Comparison of ENCODE assay signal across 9 mouse cellular contexts in genomic region chr9:103007699-103008078, GRCm38 (mm10). TPM values are rescaled to one million over a fixed set of nuclear protein-coding genes. Genes with fewer than 3 reads are reported as not detected.
DNase-seq lines count a peak whose midpoint lies in the region; ATAC-seq and TF ChIP-seq lines count a peak whose summit lies in the region.
"Had no signal": no experiment of that assay in that cellular context is flagged by ENCODE, and none has a peak within 500 bp of the region (broad histone marks: within the 10 kb centered on the region; RNA-seq: fewer than 3 reads in every experiment).

No protein-coding gene starts in this region.

- no peaks in the 10 kb centered on the region for H3K36me3 ChIP-seq in neural tube, embryonic 11.5 days (ENCODE audit: control insufficient read depth, insufficient read depth, low read length)
- no peaks in the 10 kb centered on the region for H3K36me3 ChIP-seq in embryonic facial prominence, embryonic 13.5 days
- H3K36me3 ChIP-seq in heart, embryonic 15.5 days = no peaks in the 10 kb centered on the region
- H3K36me3 ChIP-seq in kidney, postnatal 0 days (ENCODE audit: insufficient read depth, low read length) = no peaks in the 10 kb centered on the region

- 3% methylated on average over 15 of the region's 15 CpGs for WGBS in neural tube, embryonic 11.5 days
- WGBS in embryonic facial prominence, embryonic 13.5 days = 3% methylated on average over 15 of the region's 15 CpGs
- 1% methylated on average over 15 of the region's 15 CpGs for WGBS in heart, embryonic 15.5 days
- WGBS in kidney, postnatal 0 days = under 1% methylated on average over 15 of the region's 15 CpGs

- ATAC-seq in neural tube, embryonic 11.5 days (ENCODE audit: insufficient read depth, low FRiP score, low TSS enrichment) = peak; percentile 48; the same call in 1 of the 2 replicates
- 0 out of 2 replicates have a peak, but pooled peaks have one; percentile 56 for ATAC-seq in embryonic facial prominence, embryonic 13.5 days (ENCODE audit: insufficient number of reproducible peaks, insufficient read depth, low FRiP score, low TSS enrichment, low read depth)
- ATAC-seq in heart, embryonic 15.5 days (replicated peaks; ENCODE audit: insufficient number of reproducible peaks, insufficient read depth, low FRiP score, low read depth) = peak; percentile 91
- ATAC-seq in kidney, postnatal 0 days (replicated peaks; ENCODE audit: low FRiP score, low read depth) = peak; percentile 91

- peak overlapping the region; percentile 78 for H3K4me2 ChIP-seq in neural tube, embryonic 11.5 days (ENCODE audit: low read depth)
- H3K4me2 ChIP-seq in embryonic facial prominence, embryonic 13.5 days = peak overlapping the region; percentile 98
- H3K4me2 ChIP-seq in heart, embryonic 15.5 days = peak overlapping the region; percentile 97
- H3K4me2 ChIP-seq in kidney, postnatal 0 days (ENCODE audit: low read length) = peak overlapping the region; percentile 91

- peak overlapping the region; percentile 39 for H3K4me3 ChIP-seq in neural tube, embryonic 11.5 days (ENCODE audit: low read depth, low read length)
- H3K4me3 ChIP-seq in embryonic facial prominence, embryonic 13.5 days = peak overlapping the region; percentile 51
- peak overlapping the region; percentile 49 for H3K4me3 ChIP-seq in heart, embryonic 15.5 days
- peak overlapping the region; percentile 44 for H3K4me3 ChIP-seq in kidney, postnatal 0 days (replicated peaks; ENCODE audit: low read depth, low read length)

- peak overlapping the region; percentile 47 for H3K9ac ChIP-seq in neural tube, embryonic 11.5 days (ENCODE audit: low read length)
- peak overlapping the region; percentile 74 for H3K9ac ChIP-seq in embryonic facial prominence, embryonic 13.5 days
- peak overlapping the region; percentile 46 for H3K9ac ChIP-seq in heart, embryonic 15.5 days
- peak overlapping the region; percentile 67 for H3K9ac ChIP-seq in kidney, postnatal 0 days (ENCODE audit: low read depth, low read length)

- no peak for TF ChIP-seq CTCF in kidney, postnatal 0 days (IDR thresholded peaks at IDR 0.05; ENCODE audit: low read depth)

- H3K4me1 ChIP-seq in neural tube, embryonic 11.5 days (ENCODE audit: control insufficient read depth, insufficient read depth, low read length) = peaks cover 8% of the 10 kb centered on the region; the same call in 1 of the 2 replicates
- H3K4me1 ChIP-seq in embryonic facial prominence, embryonic 13.5 days = peaks cover 33% of the 10 kb centered on the region
- H3K4me1 ChIP-seq in heart, embryonic 15.5 days (replicated peaks) = peaks cover 31% of the 10 kb centered on the region
- H3K4me1 ChIP-seq in kidney, postnatal 0 days (replicated peaks; ENCODE audit: insufficient read depth, low read length) = peaks cover 15% of the 10 kb centered on the region

- no peaks in the 10 kb centered on the region for H3K9me3 ChIP-seq in neural tube, embryonic 11.5 days (ENCODE audit: control insufficient read depth, low read length)
- H3K9me3 ChIP-seq in embryonic facial prominence, embryonic 13.5 days = no peaks in the 10 kb centered on the region
- no peaks in the 10 kb centered on the region for H3K9me3 ChIP-seq in heart, embryonic 15.5 days (replicated peaks)
- H3K9me3 ChIP-seq in kidney, postnatal 0 days (replicated peaks; ENCODE audit: low read length) = no peaks in the 10 kb centered on the region

- peak; percentile 43 for DNase-seq in neural tube, embryonic 11.5 days (ENCODE audit: low spot score)
- DNase-seq in neural tube, embryonic 10.5 days (ENCODE audit: extremely low spot score, low spot score) = no peak
- peak; percentile 82 for DNase-seq in kidney, postnatal 0 days (ENCODE audit: low spot score)
- peak; percentile 91 for DNase-seq in lung, postnatal 10 days
- DNase-seq in testis, postnatal 14 days (ENCODE audit: low spot score) = peak; percentile 27
- no peak for DNase-seq in layer of hippocampus, adult 18-20 months (ENCODE audit: low spot score in 2 of 2)

- no peak overlapping the region for H3K27ac ChIP-seq in neural tube, embryonic 11.5 days (ENCODE audit: low read depth, low read length)
- peak overlapping the region; percentile 44; the same call in 1 of the 2 replicates for H3K27ac ChIP-seq in embryonic facial prominence, embryonic 13.5 days
- H3K27ac ChIP-seq in heart, embryonic 15.5 days = peak overlapping the region; percentile 76
- peak overlapping the region; percentile 86 for H3K27ac ChIP-seq in kidney, postnatal 0 days

- H3K27me3 ChIP-seq in neural tube, embryonic 11.5 days (ENCODE audit: control insufficient read depth, insufficient read depth, low read length) = peaks cover 9% of the 10 kb centered on the region; the same call in 1 of the 2 replicates
- H3K27me3 ChIP-seq in embryonic facial prominence, embryonic 13.5 days = peaks cover 14% of the 10 kb centered on the region
- H3K27me3 ChIP-seq in heart, embryonic 15.5 days = 0 out of 2 replicates have a peak, but pooled peaks cover 3% of the 10 kb centered on the region
- H3K27me3 ChIP-seq in kidney, postnatal 0 days (ENCODE audit: insufficient read depth, low read length) = no peaks in the 10 kb centered on the region

RNA-seq across cellular contexts. Expression of gene Slco2a1, which starts 19.2 kb away (rescaled TPM):
- polyA plus RNA-seq in neural tube, embryonic 11.5 days (2014; fragmentation: Nextera tagmentation; extraction: Ambion mirVana) = 0.29 and 0.73 TPM in 2 replicates
- polyA plus RNA-seq in embryonic facial prominence, embryonic 13.5 days (2015; fragmentation: Nextera tagmentation; extraction: Ambion mirVana) = 6.1 and 9.8 TPM in 2 replicates
- polyA plus RNA-seq in heart, embryonic 15.5 days (2015; fragmentation: Nextera tagmentation; extraction: Ambion mirVana) = 6.0 and 9.6 TPM in 2 replicates
- 8.7 and 9.8 TPM in 2 replicates for polyA plus RNA-seq in kidney, postnatal 0 days (2015; fragmentation: Nextera tagmentation; extraction: Ambion mirVana)
- 1 to 10 TPM; 2.1 to 2.2 TPM for total RNA-seq in layer of hippocampus, adult 18-20 months (2021)
- total RNA-seq: MEL had no signal

Comparison
In these comparisons a context has a peak if more than half of its experiments do, and no peak if none do; other contexts are left out.
1. DNase-seq: peak in neural tube, embryonic 11.5 days (single experiment), kidney, postnatal 0 days (single experiment), lung, postnatal 10 days (single experiment) and testis, postnatal 14 days (single experiment); none in neural tube, embryonic 10.5 days (single experiment) and layer of hippocampus, adult 18-20 months (0 of 2).
2. Peak in every context shown above with its lines, with median percentiles within 50 percentile points of each other: ATAC-seq, H3K4me2 ChIP-seq, H3K4me3 ChIP-seq and H3K9ac ChIP-seq.